Mouse (Mus musculus) 416B (cell line): Measurements from ENCODE around the gene Atp8b5.

Experiments used
- DNase-seq: peaks from one replicate; pipeline ENCODE4 v3.0.0; 2011; ENCODE audit warnings: low read depth

The Atp8b5 gene

DNA sequence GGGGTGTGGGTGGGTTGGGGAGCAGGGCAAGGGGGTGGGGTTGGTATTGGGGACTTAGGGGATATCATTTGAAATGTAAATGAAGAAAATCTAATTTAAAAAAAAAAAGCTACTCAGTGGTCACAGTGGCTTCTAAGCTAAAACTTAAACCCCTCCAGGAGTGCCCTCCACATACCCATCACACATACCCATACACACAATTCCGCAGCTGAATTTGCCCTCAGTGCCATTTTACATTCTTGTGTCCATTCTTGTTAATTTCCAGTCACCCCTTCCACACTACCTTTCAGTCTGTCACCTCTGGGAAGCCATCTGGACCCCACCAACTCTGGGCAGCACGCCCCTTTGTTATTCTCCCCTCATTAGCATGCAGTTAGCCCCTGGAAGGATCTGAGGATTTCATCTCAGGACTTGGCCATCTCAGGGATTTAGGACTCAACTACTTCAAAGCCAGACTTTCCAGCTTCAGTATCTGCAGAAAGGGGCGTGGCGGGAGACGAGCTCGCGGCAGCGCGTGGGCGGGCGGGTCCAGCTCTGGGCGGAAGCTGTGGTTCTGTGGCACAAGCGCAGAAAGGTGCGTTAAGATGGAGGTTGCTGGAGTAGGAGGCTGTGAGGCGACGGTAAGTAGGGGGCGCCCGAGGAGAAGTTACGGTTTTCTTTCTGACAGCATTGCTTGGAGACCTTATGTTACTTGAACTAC lies at the start of gene Atp8b5:
TSS of gene Atp8b5 (plus strand) at position 537 of the 700 bp plus-strand sequence.
- DNase-seq, result peak; percentile 87

DNA sequence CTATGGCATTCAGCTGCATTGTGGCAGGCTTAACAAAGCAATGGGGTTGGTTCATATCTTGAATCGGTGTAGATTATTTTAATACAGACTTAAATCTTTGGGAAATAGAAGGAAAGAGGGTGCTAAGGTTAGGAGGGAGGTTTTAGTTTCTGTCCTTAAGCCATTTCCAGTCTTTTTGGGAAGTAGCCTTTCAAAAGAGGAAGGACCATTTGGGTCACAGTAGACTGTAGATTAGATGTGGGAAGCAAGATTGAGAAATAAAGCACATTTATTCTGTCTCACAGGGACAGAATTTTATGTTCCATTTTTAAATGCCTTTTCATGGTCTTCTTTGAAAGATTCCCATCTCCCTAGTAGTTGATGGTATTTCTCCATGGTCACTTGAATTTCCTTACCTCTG lies 49.0 kb upstream of the Atp8b5 start:
- no peak for DNase-seq

DNA sequence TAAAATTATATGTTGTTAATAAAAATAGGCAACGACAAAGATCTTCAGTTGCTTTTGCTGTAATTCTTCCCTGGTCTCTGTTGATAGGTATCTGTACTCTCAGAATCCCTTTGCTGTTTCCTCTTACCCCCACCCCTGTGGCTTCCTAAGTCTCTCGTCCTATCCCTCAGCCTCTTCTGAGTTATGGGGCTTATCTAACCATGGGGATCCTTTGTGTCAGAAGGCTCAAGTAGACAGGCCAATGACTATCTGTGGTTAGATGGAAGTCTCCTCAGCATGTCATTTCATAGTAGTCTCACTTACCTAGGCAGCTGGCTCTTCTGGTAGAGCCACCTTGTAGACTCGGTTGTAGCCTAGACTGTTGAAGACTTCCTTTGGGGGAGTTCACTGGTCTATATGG lies 35.1 kb upstream of the Atp8b5 start:
- no peak for DNase-seq

DNA sequence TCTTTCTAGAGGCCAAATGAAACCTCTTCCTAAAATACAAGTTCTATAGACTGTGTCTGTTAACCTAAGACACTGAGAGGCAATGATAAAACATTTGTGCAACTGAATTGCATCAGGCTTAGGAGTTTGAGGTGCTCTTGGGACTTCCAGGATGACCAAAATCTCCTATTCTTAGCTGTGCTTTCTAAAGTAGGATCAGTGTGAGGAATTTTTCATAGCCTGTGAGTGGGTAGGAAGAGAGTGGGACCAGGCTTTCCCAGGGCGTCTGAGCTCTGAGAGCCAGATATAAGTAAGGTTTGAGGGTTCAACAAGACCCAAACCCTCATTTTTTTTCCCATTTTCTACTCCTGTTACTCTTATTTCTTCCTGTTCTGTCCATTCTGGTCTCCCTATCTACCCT lies 34.0 kb upstream of the Atp8b5 start:
- DNase-seq, result no peak

DNA sequence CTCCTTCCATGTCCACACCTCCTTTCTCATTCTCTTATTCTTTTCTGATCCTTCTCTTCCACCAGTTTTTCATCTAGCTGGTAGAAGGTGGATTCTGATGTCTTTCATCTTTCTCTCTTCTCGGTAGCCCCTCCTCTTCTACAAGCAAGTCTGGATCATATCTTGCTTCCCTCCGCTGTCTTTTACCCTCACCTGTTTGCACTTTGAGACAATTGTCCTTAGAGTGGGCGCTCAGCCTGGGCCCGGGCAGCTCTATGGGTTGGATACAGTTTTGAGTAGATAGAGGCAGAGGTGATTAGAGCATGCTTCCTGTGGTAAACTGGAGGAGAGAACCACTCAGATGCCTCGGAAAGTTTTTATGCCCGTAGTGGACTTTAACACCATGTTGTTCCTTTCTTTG lies 33.5 kb upstream of the Atp8b5 start:
- DNase-seq, result no peak

DNA sequence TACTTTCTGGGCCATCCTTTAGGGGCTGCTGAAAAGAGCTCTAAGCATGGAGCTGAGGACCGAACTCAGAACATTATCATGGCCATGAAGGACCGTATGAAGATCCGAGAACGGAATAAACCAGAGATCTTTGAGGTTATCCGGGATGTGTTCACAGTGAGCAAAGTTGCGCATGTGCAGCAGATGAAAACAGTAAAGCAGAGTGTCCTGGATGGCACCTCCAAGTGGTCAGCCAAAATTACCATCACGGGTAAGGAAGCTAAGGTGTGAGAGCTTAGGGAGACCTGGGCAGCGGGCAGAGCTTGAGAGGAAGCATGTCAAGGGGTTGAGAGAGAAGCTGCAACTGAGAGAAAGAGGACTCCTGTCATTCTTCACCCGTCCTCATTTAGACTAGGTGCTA lies 30.1 kb upstream of the Atp8b5 start:
- DNase-seq, result no peak

DNA sequence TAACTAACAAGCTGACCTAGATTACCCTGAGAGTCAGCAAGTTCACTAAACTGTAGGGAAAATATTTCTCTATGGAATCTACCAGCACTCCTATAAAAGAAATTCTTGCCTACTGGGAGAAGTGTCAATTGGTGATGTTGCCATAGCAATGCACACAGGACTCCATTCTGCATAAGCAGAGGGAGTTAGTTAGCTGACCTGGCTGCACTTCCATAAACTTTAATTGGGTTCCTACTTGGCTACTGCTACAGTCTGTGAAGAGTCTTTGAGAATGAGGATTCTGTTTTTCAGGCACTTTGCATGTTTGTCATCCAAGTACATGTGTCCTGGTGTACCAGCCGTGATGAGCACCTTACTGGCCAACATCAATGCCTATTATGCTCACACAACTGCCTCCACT lies 26.2 kb upstream of the Atp8b5 start:
- no peak for DNase-seq

DNA sequence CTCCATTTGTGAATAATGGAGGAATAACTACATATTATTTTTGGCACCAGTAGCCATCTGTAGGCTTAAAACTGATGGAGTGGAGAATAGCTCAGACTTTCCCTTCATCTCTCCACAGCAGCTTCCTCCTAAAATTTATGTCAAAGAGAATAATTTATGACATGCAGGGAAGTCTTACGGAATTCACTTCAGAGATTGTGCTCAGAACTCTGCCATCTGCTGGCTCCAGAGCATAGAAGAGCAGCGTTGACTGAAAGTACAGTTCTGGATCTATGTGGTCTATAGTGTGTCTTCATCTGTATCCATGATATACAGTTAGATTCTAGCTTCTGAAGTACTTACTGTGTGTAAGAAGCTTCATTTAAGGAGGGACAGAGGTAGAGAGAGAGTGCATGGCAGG lies 22.9 kb upstream of the Atp8b5 start:
- DNase-seq, result no peak

DNA sequence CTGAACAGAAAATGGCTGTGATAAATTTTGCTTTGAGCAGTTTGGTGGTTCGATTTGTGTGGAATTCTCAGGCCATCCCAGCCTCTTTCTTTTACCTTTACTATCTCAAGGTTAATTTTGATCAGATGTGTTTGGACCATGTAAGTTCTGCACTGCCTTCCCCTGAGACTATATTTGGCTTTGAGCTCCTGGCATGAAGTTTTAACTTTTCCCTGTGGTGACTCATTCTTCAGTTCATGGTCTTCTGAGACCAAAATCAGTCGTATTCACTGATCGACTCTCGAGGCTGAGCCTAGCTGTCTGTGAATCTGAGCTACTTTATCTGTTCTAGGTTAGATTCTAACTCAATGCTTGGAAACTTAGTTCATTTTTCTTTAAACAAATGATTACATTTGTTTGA lies 21.2 kb upstream of the Atp8b5 start:
- DNase-seq, result no peak

DNA sequence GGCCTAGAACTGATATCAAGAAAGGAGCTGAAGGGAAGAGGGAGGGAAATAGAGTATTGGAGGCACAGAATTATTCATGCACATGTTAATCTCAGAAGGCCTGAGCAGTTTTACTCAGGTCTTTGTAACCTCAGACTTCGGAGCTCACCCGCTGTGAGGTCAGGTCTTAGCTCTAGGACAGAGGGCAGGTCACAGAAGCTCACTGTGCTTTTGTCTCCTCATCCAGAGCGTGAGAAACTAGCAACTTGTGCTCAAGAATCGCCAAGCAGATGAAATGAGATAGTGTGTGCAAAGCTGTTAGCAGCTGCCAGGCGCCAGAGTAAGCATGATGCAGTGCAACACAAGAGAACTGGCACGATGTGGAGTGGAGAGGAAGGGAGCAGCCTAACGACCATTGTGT lies 18.9 kb upstream of the Atp8b5 start:
- DNase-seq, result no peak

DNA sequence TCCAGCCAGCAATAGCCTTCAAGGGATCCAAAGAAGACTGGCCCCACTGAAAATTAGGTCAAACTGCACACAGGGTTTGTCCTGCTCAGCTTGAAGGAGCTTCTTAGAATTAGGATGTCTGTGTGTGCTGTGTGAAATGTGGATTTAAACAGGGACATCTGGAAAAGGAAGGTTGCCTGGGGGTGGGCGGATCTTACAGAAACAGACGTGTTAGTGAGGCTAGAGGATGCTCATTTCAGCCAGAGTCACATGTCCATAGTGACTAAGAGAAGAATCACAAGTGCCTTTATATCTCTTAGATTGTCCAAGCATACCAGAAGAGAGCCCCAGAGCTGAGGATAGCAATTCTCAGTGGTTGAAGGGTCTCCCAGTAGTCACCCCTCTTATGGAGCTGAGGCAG lies 18.1 kb upstream of the Atp8b5 start:
- DNase-seq, result no peak

DNA sequence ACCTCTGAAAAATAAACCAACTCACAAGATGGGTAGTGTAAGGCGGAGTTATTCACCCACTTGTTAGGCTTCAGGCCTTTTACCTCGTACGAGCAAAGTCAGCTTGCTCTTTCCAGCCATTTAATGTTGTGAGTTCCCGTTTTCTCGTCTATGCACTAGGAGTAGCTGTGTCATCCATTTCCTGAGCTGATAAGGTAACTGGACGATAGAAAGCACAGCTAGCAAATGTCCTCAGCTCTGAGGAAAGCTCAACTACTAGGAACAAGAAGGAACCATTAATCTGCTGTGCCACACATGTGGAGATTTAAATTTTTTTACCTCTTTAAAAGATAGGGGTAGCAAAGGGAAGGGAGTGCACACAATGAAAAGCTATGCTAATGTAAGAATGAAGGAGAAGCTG lies 15.7 kb upstream of the Atp8b5 start:
- DNase-seq, result peak; percentile 13

DNA sequence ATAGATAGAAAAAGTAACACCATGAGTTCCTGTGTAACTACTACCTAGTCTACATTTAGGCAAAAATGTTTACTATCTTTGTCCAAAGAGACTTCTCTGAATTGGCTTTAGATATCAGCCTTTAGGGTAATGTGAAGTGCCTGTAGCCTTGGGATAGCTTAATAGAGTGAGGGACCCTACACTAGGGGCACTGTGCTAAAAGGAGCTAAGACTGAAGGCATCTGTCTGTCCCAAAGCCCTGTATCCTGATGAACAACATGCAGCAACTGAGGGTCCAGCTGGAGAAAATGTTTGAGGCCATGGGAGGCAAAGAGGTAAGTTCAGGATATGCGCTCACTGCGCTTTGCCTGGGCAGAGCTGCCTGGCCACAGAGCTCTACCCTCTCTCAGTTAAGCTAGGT lies 9.9 kb upstream of the Atp8b5 start:
- peak; percentile 18 for DNase-seq

DNA sequence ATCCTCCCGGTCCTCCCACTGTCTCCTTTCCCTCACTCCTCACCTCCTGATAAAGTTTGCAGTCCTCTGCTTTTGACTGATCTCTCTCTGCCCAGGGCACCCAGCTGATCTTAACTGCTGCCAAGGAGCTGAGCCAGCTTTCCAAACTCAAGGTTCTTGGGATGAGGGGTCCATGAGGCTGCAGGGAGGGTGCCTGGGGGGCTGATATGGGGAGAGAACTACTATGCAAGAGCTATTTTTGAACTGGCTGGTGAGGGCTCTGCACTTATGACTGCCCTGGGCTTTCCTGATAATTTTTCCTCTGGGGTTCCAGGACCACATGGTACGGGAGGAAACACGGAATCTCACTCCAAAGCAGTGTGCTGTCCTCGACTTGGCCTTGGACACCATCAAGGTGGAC lies 8.4 kb upstream of the Atp8b5 start:
- no peak for DNase-seq

DNA sequence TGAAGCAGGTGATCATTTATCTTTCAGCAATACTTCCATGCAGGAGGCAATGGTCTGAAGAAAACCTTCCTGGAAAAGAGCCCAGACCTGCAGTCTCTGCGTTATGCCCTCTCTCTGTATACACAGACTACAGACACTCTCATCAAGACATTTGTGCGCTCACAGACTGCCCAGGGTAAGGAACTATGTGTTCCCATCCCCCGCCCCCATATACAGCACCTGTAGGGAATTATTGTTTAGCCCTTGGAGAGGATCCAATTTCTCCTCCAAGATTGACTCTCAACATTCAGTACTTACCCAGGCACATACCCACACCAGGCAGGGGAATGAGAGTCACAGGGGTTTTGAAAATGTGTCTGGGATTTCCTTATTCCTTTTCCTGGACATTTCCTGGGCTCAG lies 7.5 kb upstream of the Atp8b5 start:
- no peak for DNase-seq

DNA sequence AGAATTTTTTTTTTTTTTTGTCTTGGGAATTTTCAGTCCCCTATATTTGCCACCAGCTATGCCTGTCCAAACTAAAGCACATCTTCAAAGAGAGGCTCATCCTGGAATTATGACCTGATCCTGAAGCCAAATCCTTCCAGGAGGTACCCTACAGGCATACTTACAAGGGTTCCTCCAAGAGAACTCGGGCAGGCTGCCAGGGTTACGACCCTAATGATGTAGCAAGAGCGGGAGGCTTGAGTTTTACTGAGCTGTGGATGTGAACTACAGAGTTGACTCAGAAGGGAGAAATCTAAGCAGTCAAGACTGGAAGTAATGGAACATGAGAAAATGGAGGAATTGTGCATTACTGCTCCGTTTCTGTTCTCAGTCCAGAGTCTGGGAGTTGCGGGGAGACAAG lies 6.9 kb upstream of the Atp8b5 start:
- no peak for DNase-seq

DNA sequence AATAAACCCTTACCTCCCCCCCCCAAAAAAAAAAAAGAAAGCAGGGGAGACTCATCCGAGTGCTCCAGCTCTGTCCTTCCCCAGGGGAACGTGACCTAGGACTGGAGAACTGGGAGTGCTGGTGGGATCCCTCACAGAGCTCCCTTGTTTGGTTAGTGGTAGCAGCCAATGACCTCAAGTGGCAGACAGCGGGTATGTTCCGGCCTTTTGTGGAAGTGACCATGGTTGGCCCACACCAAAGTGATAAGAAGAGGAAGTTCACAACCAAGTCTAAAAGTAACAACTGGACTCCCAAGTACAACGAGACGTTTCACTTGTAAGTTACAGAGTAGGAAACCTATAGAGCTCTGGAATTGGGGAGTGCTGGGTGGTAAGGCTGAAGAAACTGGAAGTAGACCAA lies 4.1 kb upstream of the Atp8b5 start:
- DNase-seq, result peak; percentile 33

DNA sequence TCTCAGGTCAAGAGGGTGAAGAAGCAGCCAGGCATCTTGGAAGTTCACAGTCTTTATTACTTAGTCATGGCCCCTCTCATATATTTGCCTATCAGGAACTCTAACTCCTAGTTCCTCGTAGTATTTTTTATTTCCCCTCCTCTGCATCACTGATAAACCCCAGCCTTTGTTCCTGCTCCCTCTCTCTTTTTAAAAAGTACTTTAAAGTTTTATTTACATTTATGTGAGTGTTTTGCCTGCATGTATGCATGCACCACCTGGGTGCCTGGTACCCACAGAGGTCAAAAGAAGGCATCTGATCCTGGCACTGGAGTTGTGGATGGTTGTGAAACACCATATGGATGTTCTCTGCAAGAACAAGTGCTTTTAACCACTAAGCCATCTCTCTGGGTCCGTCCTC lies 813 bp upstream of the Atp8b5 start:
- no peak for DNase-seq

DNA sequence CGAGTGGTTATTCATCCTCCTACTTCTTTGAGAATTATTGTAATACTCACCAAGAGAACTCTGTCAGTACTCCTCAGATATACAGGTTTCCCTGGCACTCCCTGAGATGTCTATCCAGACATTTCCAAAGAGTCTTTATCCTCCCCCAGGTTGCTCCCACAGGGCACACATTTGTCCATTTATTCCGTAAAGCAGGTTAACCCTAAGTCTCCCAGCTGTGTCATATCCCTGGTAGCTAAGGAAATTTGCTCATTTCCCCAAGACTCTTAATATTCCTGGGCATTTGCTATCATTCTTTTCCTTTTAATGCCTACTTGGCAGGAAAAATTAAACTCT lies 332 bp downstream of the Atp8b5 start:
- DNase-seq, result no peak

DNA sequence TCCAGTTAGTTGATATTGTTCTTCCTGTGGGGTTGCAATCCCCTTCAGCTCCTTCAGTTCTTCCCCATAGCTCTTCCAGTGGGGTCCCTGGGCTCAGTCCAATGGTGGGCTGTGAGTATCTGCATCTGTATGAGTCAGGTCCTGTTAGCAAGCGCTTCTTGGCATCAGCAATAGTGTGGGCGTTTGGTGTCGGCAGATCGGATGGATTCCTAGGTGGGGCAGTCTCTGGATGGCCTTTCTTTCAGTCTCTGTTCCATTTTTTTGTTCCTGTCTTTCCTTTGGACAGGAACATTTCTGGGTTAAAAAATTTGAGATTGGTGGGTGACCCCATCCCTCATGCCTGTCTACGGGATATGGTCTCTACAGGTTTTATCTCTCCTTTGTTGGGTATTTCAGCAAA lies 18.5 kb downstream of the Atp8b5 start:
- DNase-seq, result no peak

DNA sequence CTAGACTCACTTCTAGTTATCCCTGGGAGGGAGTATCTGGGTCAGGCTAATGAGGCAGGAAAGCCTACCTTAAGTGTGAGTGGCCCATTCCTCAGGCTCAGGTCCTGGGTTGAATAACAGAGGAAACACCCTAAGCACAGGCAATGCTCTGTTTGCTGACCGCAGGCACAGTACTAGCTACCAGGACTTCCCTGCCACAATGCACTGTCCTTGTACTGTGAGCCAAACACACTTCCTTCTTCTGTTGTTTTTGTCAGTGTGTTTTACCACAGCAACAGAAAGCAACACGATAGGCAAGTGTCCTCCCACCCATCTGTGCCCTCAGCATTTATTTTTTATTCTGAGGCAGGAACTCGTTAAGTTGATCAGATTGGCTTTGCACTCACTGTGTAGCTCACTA lies 20.3 kb downstream of the Atp8b5 start:
- peak; percentile 84 for DNase-seq

DNA sequence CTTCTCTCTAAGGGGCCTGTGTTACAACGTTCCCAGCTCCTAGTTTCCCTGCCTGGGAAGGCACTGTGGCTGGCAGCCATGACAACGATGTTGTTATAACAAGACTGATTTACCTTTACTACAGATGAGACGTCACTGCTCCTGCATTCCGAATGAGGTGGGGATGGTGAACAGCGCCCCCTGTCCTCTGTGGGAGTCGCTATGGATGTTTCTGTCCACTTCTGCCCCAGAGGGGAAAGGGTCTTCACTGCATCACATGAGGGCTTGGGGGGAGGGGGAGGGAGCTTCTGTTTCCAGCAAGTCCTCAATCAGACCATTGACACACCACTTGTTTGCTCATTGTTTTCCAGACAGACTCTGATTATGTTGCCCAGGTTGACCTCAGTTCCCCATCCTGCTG lies 27.0 kb downstream of the Atp8b5 start:
- no peak for DNase-seq

DNA sequence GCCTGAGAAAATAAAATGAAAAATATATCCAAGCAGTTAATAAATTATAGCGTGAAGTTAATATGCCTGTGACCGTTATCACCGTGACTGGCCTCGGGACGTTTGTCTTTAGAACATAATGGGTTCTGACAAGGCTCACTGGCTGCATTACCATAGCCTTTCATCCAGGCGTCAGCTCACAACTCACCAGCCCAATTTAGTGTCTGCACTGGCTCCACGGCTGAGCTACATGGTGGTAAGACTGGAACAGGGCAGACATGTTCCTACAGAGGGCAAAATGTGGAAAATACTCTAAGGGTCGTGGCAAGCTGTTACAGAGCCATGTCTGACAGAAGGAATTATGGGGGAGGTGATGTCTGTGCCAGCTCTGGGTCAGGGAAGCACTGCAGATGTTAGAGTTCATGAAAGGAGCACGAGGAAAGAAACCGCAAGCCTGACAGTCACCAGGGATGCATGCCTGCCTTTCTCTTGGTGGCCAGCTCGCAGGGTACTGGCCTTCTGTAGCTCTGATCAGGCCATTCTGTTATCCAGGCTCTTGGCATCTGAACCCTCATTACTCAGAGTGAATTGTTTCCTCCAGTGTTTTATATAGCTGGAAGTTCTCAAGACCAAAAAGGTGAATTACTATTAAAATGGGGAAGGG lies 42.9 kb downstream of the Atp8b5 start:
- DNase-seq, result no peak

DNA sequence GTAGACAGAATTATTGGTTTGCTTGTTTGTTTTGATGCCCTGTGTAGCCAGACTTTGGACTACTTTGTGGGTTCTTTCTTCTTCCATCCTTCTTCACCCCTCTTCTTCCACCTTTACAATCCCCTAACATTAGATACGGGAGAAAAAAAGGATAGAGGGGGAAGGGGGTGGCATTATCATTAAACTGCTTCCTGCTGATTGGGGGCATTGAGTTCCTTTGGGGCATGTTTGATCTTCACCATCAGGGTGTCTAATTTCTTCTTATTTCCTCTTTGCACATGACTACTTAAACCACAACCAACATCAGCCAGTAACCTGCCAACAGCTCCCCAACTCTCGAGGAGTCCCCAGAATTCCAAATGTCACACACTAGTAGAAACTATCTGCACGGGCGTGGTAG lies 54.6 kb downstream of the Atp8b5 start:
- DNase-seq, result peak; percentile 70
